Mouse (Mus musculus) G1E (cell line): ENCODE data around the gene Gm42791. TPM values are rescaled to one million over a fixed set of nuclear protein-coding genes. Genes with fewer than 3 reads are reported as not detected.

Experiments
- ATAC-seq: 2 replicates; pipeline ENCODE4 v1.8.0; 2016; ENCODE audit warnings: mild to moderate bottlenecking; ENCODE audit not compliant: insufficient number of reproducible peaks, poor library complexity, low FRiP score, severe bottlenecking; ENCODE audit errors: extremely low read depth
- DNase-seq: peaks from one replicate; pipeline ENCODE4 v3.0.0; 2012; ENCODE audit warnings: low spot score
- H3K27me3 ChIP-seq: 2 replicates; pipeline ENCODE4 v1.6.1; 2012; ENCODE audit warnings: mild to moderate bottlenecking, low read length, inconsistent platforms; ENCODE audit not compliant: insufficient read depth
- H3K36me3 ChIP-seq: replicated peaks from 2 replicates; pipeline ENCODE3; 2012; ENCODE audit warnings: mild to moderate bottlenecking, inconsistent platforms
- H3K4me1 ChIP-seq: 2 replicates; pipeline ENCODE4 v1.6.1; 2012; ENCODE audit warnings: low read depth, low read length, inconsistent platforms, mixed read lengths; ENCODE audit not compliant: insufficient read depth
- H3K4me3 ChIP-seq: 2 replicates; pipeline ENCODE4 v1.5.1; 2012; ENCODE audit warnings: low read depth, mild to moderate bottlenecking, inconsistent platforms, low read length, moderate library complexity, mixed read lengths
- H3K9me3 ChIP-seq: replicated peaks from 2 replicates; pipeline ENCODE4 v1.6.1; 2012; ENCODE audit warnings: inconsistent platforms
- CTCF ChIP-seq: IDR thresholded peaks from 2 replicates; pipeline ENCODE4 v1.5.1; 2012; ENCODE audit warnings: low read depth, low read length, inconsistent platforms, mixed read lengths
- GATA1 ChIP-seq: IDR thresholded peaks from 2 replicates; pipeline ENCODE4 v1.6.1; 2012; ENCODE audit warnings: borderline replicate concordance, low read length, inconsistent platforms, mixed read lengths
- GATA2 ChIP-seq: IDR thresholded peaks from 2 replicates; pipeline ENCODE4 v1.6.1; 2012; ENCODE audit warnings: low read depth, low read length, inconsistent platforms, borderline replicate concordance
- POLR2AphosphoS5 ChIP-seq: IDR thresholded peaks from 2 replicates; pipeline ENCODE4 v1.6.1; 2012; ENCODE audit warnings: low read depth, low read length, inconsistent platforms; ENCODE audit not compliant: insufficient replicate concordance
- TAL1 ChIP-seq: conservative IDR thresholded peaks from 2 replicates; pipeline ENCODE4 v1.6.1; 2012; ENCODE audit warnings: low read depth, low read length, inconsistent platforms, mixed read lengths
- polyA plus RNA-seq: library from polyadenylated mRNA; stranded (reverse); fragments of >175 nt; gene quantifications from 2 replicates; pipeline ENCODE4 v1.2.3, GENCODE M21; 2012
- total RNA-seq, 2 experiments: library from RNA; stranded (forward) in 1 of 2; stranded (reverse) in 1 of 2; fragments of 200-1000 nt in 1 of 2; fragments of >200 nt in 1 of 2; fragmentation: Nextera tagmentation in 1 of 2; gene quantifications; 2 replicates each; pipeline ENCODE4 v1.2.3; 2014 to 2017

The Gm42791 gene
- total and polyA plus RNA-seq, 3 experiments, result not detected

DNA sequence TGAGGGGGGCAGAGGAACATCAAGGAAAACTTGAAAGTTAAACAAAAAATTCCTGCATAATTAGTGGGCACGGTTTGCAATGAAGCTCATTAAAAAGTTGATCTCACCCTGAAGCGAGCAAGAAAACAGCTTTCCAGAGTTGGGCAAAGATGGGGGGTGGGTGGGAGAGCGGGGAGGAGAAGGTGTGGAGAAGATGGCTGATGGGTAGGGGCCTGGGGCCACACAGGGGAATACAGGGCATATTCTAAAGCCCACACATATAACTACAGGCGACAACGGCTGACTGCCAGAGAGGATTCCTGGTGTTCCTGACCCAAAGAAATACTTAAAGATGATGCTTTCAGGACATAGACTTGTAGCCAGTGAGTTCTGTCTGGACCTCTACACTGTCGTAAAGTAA, 131.5 kb downstream of the Gm42791 start:
- Histone ChIP-seq H3K27me3 (no peaks in the 10 kb centered on the region), H3K9me3 (peaks cover 69% of the 10 kb centered on the region), H3K4me3 (no peak overlapping the region), H3K4me1 (no peaks in the 10 kb centered on the region), H3K36me3 (no peaks in the 10 kb centered on the region)
- DNase-seq, result no peak
- no peak for ATAC-seq
- TF ChIP-seq POLR2AphosphoS5 (no peak), TAL1 (no peak), CTCF (no peak), GATA1 (no peak), GATA2 (no peak)

- Histone ChIP-seq H3K4me1 (no peaks in the 10 kb centered on the region), H3K4me3 (no peak overlapping the region), H3K9me3 (peaks cover 65% of the 10 kb centered on the region), H3K27me3 (no peaks in the 10 kb centered on the region), H3K36me3 (no peaks in the 10 kb centered on the region)
- ATAC-seq (no peak), DNase-seq (no peak)
- no peak for TF ChIP-seq GATA1
- no peak for TF ChIP-seq TAL1
- TF ChIP-seq CTCF, result no peak
- no peak for TF ChIP-seq GATA2
- no peak for TF ChIP-seq POLR2AphosphoS5
Observed at GRCm38 (mm10) chr5:148862853-148863252, 132.1 kb downstream of the Gm42791 start.

DNA sequence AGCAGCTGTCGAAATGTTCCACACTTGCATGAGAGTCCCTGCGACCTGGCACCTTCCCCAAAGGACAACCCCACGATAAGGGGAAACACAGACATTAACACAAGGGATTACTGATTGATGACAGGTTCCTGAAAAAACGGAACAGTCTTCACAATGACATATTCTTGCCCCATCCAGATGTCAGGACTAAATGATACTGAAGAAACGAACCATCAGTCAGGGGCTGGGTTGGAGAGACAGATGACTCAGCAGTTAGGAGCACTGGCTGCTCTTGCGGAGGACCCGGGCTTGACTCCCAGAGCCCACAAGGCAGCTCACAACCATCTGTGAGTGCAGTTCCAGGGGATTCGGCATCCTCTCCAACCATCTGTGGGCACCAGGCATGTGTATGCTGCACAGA, 132.8 kb downstream of the Gm42791 start:
- DNase-seq (no peak), ATAC-seq (no peak)
- Histone ChIP-seq H3K36me3 (no peaks in the 10 kb centered on the region), H3K9me3 (peaks cover 63% of the 10 kb centered on the region), H3K4me1 (no peaks in the 10 kb centered on the region), H3K4me3 (no peak overlapping the region), H3K27me3 (no peaks in the 10 kb centered on the region)
- TF ChIP-seq GATA1 (no peak), CTCF (no peak), POLR2AphosphoS5 (no peak), TAL1 (no peak), GATA2 (no peak)

DNA sequence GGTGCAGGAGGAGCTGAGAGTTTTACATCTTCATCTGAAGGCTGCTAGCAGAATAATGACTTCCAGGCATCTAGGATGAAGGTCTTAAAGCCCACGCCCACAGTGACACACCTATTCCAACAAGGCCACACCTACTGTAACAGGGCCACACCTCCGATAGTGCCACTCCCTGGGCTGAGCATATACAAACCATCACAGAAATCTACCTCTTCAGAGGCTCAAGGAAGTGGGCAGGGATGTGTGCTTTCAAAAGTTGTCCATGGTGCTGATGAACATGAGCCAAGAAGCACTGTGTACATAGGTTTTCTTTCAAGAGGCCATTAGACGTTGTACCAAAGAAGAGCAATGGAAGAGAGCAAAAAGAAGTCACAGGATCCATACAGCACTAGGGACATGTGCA, 137.4 kb downstream of the Gm42791 start:
- DNase-seq (no peak), ATAC-seq (no peak)
- Histone ChIP-seq H3K4me1 (no peaks in the 10 kb centered on the region), H3K9me3 (peaks cover 66% of the 10 kb centered on the region), H3K36me3 (no peaks in the 10 kb centered on the region), H3K4me3 (no peak overlapping the region), H3K27me3 (no peaks in the 10 kb centered on the region)
- no peak for TF ChIP-seq GATA1
- TF ChIP-seq GATA2, result no peak
- no peak for TF ChIP-seq POLR2AphosphoS5
- no peak for TF ChIP-seq CTCF
- no peak for TF ChIP-seq TAL1

DNA sequence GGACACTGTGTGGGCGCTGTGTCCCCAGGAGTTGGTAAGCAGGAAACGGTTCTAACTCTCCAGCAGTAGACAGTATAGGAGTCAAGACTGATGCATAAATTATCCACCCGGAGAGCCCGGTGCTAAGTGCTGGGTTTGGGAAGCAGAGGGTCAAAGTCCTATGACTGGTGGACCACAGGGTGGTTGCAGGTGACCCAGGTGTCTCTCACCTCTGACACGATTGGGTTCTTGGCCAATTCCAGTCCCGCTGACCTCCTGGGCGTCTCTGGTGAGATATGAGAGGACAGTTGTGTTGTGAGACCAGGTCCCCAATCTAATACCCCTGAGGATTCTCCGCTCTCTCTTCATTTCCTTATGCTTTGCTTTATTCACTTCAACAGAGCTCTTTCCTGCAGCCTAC, 139.9 kb downstream of the Gm42791 start:
- Histone ChIP-seq H3K27me3 (no peaks in the 10 kb centered on the region), H3K4me3 (no peak overlapping the region), H3K36me3 (no peaks in the 10 kb centered on the region), H3K4me1 (no peaks in the 10 kb centered on the region), H3K9me3 (peaks cover 61% of the 10 kb centered on the region)
- no peak for DNase-seq
- TF ChIP-seq POLR2AphosphoS5 (no peak), GATA2 (no peak), CTCF (no peak), TAL1 (no peak), GATA1 (no peak)
- ATAC-seq, result no peak

DNA sequence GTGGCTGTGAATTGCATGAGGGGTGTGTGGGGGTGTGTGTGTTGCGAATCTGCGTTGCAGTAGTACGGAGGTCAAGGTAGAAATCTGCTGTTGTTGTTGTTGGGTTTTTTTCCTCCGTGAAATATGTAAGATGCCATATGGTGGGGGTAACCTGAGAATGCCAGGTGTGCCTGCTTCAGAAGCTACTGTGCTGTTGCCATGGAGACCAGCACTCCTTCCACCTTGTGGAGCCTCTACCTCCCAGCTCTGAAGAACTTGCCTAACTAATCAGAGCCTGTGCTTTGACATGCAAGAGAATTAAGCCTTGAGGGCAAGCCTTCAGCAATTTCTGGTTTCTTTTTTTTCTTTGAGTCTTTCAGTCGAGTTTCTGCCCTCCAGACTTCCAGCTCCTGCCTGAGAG, 140.8 kb downstream of the Gm42791 start:
- DNase-seq, result no peak
- no peak for ATAC-seq
- H3K4me3 ChIP-seq, result no peak overlapping the region
- peaks cover 58% of the 10 kb centered on the region for H3K9me3 ChIP-seq
- no peaks in the 10 kb centered on the region for H3K36me3 ChIP-seq
- no peaks in the 10 kb centered on the region for H3K4me1 ChIP-seq
- no peaks in the 10 kb centered on the region for H3K27me3 ChIP-seq
- TF ChIP-seq TAL1, result no peak
- TF ChIP-seq GATA1, result no peak
- no peak for TF ChIP-seq GATA2

GRCm38 (mm10) chr5:148849516-148849915, 145.4 kb downstream of the Gm42791 start:
- ATAC-seq (no peak), DNase-seq (no peak)
- Histone ChIP-seq H3K36me3 (no peaks in the 10 kb centered on the region), H3K9me3 (peaks cover 71% of the 10 kb centered on the region), H3K27me3 (no peaks in the 10 kb centered on the region), H3K4me3 (no peak overlapping the region), H3K4me1 (no peaks in the 10 kb centered on the region)
- TF ChIP-seq GATA2 (no peak), POLR2AphosphoS5 (no peak), GATA1 (no peak), TAL1 (no peak), CTCF (no peak)
